Mouse (Mus musculus) CD4-positive, CD25-positive, alpha-beta regulatory T cell, adult 4 months (primary cell): ENCODE data around the gene Ap1m2. TPM values are rescaled to one million over a fixed set of nuclear protein-coding genes. Genes with fewer than 3 reads are reported as not detected.
"Not testable (repeated sequence)": the region's sequence is repeated elsewhere in the genome, so short reads cannot be mapped to it uniquely, and the experiment has no call there.

Experiments used
- ATAC-seq: one replicate; pipeline ENCODE4 v1.8.0; 2017
- polyA plus RNA-seq, 2 experiments: library from polyadenylated mRNA; unstranded; fragments of 100-300 nt; shearing (Covaris generic); gene quantifications; one replicate each; pipeline ENCODE4 v1.2.1; 2017

Ap1m2 gene
- polyA plus RNA-seq, 2 experiments from 2014 or later = 2.4 to 2.9 TPM

GRCm38 (mm10) chr9:21327569-21327968, 15.4 kb upstream of the Ap1m2 start:
- peak; percentile 8 for ATAC-seq

- ATAC-seq = no peak
Measured at GRCm38 (mm10) chr9:21324269-21324668, 12.1 kb upstream of the Ap1m2 start.

- ATAC-seq = not testable (repeated sequence)
Measured at GRCm38 (mm10) chr9:21322917-21323297, 10.8 kb upstream of the Ap1m2 start.

GRCm38 (mm10) chr9:21322211-21322916, 10.2 kb upstream of the Ap1m2 start:
- peak; percentile 32 for ATAC-seq

- peak; percentile 63 for ATAC-seq
Measured at GRCm38 (mm10) chr9:21321513-21321835, 9.3 kb upstream of the Ap1m2 start.

GRCm38 (mm10) chr9:21320619-21321512, 8.7 kb upstream of the Ap1m2 start, which contains the start of gene Slc44a2:
TSS of gene Slc44a2 (plus strand) at chr9:21320698.
- ATAC-seq = peak; percentile 65

- ATAC-seq = peak; percentile 24
Measured at GRCm38 (mm10) chr9:21320280-21320618, 8.1 kb upstream of the Ap1m2 start.

- no peak for ATAC-seq
Measured at GRCm38 (mm10) chr9:21319503-21319902, 7.4 kb upstream of the Ap1m2 start.

- ATAC-seq = no peak
Measured at GRCm38 (mm10) chr9:21318792-21319191, 6.7 kb upstream of the Ap1m2 start.

GRCm38 (mm10) chr9:21316696-21317095, 4.6 kb upstream of the Ap1m2 start:
- peak; percentile 49 for ATAC-seq

GRCm38 (mm10) chr9:21315421-21315820, 3.3 kb upstream of the Ap1m2 start:
- no peak for ATAC-seq

- ATAC-seq = no peak
Measured at GRCm38 (mm10) chr9:21314367-21315140, 2.4 kb upstream of the Ap1m2 start.

GRCm38 (mm10) chr9:21313394-21313793, 1.3 kb upstream of the Ap1m2 start:
- ATAC-seq = peak; percentile 24

GRCm38 (mm10) chr9:21311695-21312094, 442 bp downstream of the Ap1m2 start:
- ATAC-seq = no peak

- ATAC-seq = peak; percentile 95
Measured at GRCm38 (mm10) chr9:21309150-21309741, 2.9 kb downstream of the Ap1m2 start.

GRCm38 (mm10) chr9:21305065-21305464, 7.1 kb downstream of the Ap1m2 start:
- ATAC-seq = no peak

GRCm38 (mm10) chr9:21299014-21299413, 13.1 kb downstream of the Ap1m2 start:
- ATAC-seq = no peak

GRCm38 (mm10) chr9:21292271-21292670, 19.9 kb downstream of the Ap1m2 start:
- ATAC-seq = no peak

- ATAC-seq = not testable (repeated sequence)
Measured at GRCm38 (mm10) chr9:21291868-21292267, 20.3 kb downstream of the Ap1m2 start.

- ATAC-seq = peak; percentile 74
Measured at GRCm38 (mm10) chr9:21291022-21291787, 20.9 kb downstream of the Ap1m2 start, which contains the start of gene Cdkn2d. TSS of gene Cdkn2d (minus strand) at chr9:21291407.

- no peak for ATAC-seq
Measured at GRCm38 (mm10) chr9:21290589-21290988, 21.5 kb downstream of the Ap1m2 start.

GRCm38 (mm10) chr9:21289337-21289671, 22.8 kb downstream of the Ap1m2 start:
- ATAC-seq = no peak
